Mouse (Mus musculus): ENCODE data around the gene Tnfsfm13. TPM values are rescaled to one million over a fixed set of nuclear protein-coding genes. Genes with fewer than 3 reads are reported as not detected.
A peak's percentile ranks its signal among the peaks of the same experiment; 100 is the strongest.

Gene Tnfsfm13
- polyA plus RNA-seq, 1 experiment from 2014 or later = 1.0 TPM

DNA sequence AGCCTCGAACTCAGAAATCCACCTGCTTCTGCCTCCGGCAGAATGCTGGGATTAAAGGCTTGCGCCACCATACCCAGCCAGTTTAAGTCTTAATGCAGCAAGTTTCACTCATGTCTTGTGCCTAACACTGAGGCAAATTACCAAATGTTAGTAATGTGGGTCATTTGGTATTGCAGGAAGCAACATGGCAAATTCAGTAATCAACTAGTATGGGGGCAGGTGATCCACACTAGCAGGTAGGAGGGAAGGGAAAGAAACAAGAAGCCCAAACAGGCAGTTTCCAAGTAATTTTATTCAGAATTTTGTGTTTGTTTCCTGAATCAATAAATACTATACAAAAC is 29.3 kb downstream of the Tnfsfm13 start:
- H3K27ac ChIP-seq (replicated peaks) = no peak overlapping the region
- WGBS = 83% methylated on average over 3 of the region's 3 CpGs
- no peaks in the 10 kb centered on the region for H3K27me3 ChIP-seq
- H3K4me2 ChIP-seq (replicated peaks) = no peak overlapping the region
- H3K9me3 ChIP-seq = no peaks in the 10 kb centered on the region
- no peak overlapping the region for H3K4me3 ChIP-seq
- H3K36me3 ChIP-seq = peaks cover 64% of the 10 kb centered on the region
- H3K9ac ChIP-seq (replicated peaks) = no peak overlapping the region
- no peak for ATAC-seq (replicated peaks)
- peaks cover 32% of the 10 kb centered on the region for H3K4me1 ChIP-seq

DNA sequence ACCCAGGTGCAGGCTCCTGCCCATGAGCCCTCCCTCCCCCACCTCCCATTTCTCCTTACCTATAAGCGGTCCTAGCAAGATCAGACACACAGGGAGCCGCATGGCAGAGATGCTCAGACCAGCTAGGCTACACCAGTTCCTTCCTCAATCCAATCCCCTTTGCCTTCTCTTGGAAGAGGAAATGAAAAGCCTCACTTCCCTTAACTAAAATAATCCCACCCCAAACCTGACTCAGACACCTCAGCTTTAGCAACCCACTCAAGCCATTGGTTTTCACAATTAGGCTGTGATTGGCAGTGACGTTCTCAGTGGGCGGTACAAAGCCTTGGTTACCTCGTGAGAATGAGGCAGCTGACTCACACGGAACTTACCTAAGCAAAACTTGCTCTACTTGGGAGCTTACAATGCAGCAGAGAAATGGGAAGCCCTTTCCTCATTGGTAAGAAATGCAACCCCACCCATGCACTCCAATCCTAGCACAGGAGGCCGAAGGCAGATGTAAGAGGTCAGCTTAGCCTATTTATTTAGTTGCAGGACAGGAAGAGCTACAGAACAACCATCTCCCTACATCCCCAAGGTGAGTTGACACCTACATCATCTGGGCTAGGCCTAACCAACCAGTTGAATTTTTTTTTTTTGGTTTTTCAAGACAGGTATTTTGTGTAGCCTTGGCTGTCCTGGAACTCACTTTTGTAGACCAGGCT is 29.8 kb downstream of the Tnfsfm13 start, which contains the start of gene Cd68:
Gene Cd68, minus strand, starts transcription at position 193 of the 704 bp plus-strand sequence.
- 0 out of 2 replicates have a peak within 1 kb of the TSS, but pooled peaks have one; percentile 3 for H3K27ac ChIP-seq (replicated peaks)
- H3K9ac ChIP-seq (replicated peaks) = no peak within 1 kb of the TSS
- H3K4me2 ChIP-seq (replicated peaks) = no peak within 1 kb of the TSS
- 28% methylated on average over 7 of the region's 7 CpGs for WGBS
- no peak for ATAC-seq (replicated peaks)
- no peaks in the 10 kb centered on the region for H3K9me3 ChIP-seq
- no peak within 1 kb of the TSS for H3K4me3 ChIP-seq
- H3K4me1 ChIP-seq = peaks cover 37% of the 10 kb centered on the region
- no peaks in the 10 kb centered on the region for H3K27me3 ChIP-seq
- H3K36me3 ChIP-seq = peaks cover 64% of the 10 kb centered on the region

DNA sequence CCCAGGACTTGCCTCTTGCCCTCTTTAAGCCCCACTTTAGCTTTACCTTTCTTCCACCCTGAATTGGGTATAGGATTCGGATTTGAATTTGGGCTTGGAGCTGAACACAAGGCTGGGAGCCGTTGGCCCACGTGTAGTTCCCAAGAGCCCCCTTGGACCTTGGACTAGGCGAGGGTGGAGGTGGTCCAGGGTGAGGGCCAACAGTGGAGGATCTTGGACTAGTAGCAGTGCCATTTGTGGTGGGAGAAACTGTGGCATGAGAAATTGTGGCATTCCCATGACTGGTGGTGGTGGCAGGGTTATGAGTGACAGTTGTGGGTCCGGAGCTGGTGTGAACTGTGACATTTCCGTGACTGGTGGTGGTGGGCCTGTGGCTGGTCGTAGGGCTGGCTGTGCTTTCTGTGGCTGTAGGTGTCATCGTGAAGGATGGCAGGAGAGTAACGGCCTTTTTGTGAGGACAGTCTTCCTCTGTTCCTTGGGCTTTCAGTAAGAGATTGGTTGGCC is 30.4 kb downstream of the Tnfsfm13 start:
- 0 out of 2 replicates have a peak overlapping the region, but pooled peaks have one; percentile 3 for H3K27ac ChIP-seq (replicated peaks)

DNA sequence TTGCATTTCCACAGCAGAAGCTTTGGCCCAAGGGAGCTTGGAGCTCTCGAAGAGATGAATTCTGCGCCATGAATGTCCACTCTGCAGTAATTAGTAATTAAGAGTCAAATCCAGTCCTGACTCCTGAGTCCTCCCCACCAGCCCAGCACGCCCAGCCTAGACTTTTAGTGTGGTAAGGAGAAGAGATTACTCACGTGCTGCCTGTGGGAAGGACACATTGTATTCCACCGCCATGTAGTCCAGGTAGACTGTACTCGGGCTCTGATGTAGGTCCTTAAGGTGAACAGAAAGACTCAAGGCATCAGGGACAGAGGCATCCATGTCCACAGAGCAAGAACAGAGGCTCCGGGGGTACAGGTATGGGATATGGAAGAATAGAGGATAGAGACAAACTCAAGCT is 31.1 kb downstream of the Tnfsfm13 start:
- Histone ChIP-seq H3K27me3 (no peaks in the 10 kb centered on the region), H3K4me3 (no peak overlapping the region), H3K27ac (replicated peaks) (no peak overlapping the region), H3K4me2 (replicated peaks) (no peak overlapping the region), H3K36me3 (peaks cover 58% of the 10 kb centered on the region), H3K4me1 (peaks cover 31% of the 10 kb centered on the region), H3K9ac (replicated peaks) (no peak overlapping the region), H3K9me3 (no peaks in the 10 kb centered on the region)
- 91% methylated on average over 7 of the region's 7 CpGs for WGBS
- ATAC-seq (replicated peaks) = no peak

More for the DNA sequence above, 30.4 kb downstream of the Tnfsfm13 start:
- ATAC-seq (replicated peaks) = no peak
- H3K27me3 ChIP-seq = no peaks in the 10 kb centered on the region
- H3K4me3 ChIP-seq = no peak overlapping the region
- 72% methylated on average over 9 of the region's 9 CpGs for WGBS
- no peak overlapping the region for H3K4me2 ChIP-seq (replicated peaks)
- peaks cover 38% of the 10 kb centered on the region for H3K4me1 ChIP-seq
- peaks cover 64% of the 10 kb centered on the region for H3K36me3 ChIP-seq
- H3K9ac ChIP-seq (replicated peaks) = no peak overlapping the region
- no peaks in the 10 kb centered on the region for H3K9me3 ChIP-seq

DNA sequence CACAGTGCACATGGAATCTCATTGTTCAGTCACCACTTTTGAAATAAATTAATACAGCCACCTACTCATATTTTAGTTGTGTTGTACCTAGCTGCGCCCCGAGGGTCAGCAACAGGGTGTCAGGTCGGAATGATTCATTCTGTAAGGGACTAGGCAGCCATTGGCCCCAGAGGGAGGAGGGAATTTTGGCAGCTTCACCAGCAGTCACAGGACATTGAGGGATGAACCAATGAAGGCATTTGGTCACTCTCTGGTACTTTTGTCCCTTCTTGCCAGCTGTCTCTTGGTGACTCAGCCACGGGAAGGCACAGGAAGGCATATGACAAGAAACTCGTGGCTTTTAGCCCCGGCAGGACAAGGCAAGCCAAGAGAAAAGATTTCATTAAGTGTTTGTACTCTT is 32.1 kb downstream of the Tnfsfm13 start:
- ATAC-seq (replicated peaks) = no peak
- H3K9me3 ChIP-seq = no peaks in the 10 kb centered on the region
- H3K4me2 ChIP-seq (replicated peaks) = no peak overlapping the region
- H3K27me3 ChIP-seq = no peaks in the 10 kb centered on the region
- H3K4me1 ChIP-seq = peaks cover 22% of the 10 kb centered on the region
- H3K9ac ChIP-seq (replicated peaks) = no peak overlapping the region
- no peak overlapping the region for H3K4me3 ChIP-seq
- peak overlapping the region; percentile 96; the same call in 1 of the 2 replicates for H3K27ac ChIP-seq (replicated peaks)
- WGBS = 86% methylated on average over 6 of the region's 6 CpGs
- H3K36me3 ChIP-seq = peaks cover 52% of the 10 kb centered on the region

DNA sequence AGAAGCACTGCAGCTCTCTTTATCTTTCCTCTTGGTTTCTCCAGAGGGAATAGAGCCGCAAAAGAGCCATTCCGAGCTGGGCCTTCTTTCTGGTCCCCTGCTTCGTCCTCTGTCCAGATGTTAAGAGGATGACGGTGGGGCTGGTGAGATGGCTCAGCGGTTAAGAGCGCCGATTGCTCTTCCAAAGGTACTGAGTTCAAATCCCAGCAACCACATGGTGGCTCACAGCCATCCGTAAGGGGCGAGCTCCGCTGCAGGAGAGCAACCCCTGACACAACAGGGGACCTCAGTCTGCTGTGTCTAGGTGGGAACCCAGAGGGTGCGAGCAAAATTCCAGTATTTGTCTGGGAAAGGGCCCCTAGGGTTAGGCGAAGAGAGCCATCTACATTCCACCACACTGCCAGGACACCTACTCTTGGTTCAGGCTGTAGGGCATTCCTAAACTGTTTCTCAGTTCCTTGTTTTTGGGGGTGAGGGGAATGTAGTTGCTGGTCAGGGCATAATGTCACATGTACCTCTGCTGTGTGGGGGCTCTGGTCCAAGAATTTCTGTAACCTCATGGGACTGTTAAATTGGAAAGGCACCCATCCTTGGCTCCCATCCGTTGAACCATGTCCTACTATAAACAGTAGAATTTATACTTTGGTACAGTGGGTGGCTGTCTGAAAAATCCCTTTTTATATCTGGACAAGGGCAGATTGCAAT is 32.8 kb downstream of the Tnfsfm13 start:
- ATAC-seq (replicated peaks) = peak; percentile 28
- H3K9ac ChIP-seq (replicated peaks) = peak overlapping the region; percentile 66
- peak overlapping the region; percentile 58 for H3K4me2 ChIP-seq (replicated peaks)
- H3K27me3 ChIP-seq = no peaks in the 10 kb centered on the region
- H3K36me3 ChIP-seq = peaks cover 52% of the 10 kb centered on the region
- WGBS = 72% methylated on average over 13 of the region's 13 CpGs
- H3K9me3 ChIP-seq = no peaks in the 10 kb centered on the region
- peak overlapping the region; percentile 96 for H3K27ac ChIP-seq (replicated peaks)
- peaks cover 20% of the 10 kb centered on the region for H3K4me1 ChIP-seq
- peak overlapping the region; percentile 66 for H3K4me3 ChIP-seq

DNA sequence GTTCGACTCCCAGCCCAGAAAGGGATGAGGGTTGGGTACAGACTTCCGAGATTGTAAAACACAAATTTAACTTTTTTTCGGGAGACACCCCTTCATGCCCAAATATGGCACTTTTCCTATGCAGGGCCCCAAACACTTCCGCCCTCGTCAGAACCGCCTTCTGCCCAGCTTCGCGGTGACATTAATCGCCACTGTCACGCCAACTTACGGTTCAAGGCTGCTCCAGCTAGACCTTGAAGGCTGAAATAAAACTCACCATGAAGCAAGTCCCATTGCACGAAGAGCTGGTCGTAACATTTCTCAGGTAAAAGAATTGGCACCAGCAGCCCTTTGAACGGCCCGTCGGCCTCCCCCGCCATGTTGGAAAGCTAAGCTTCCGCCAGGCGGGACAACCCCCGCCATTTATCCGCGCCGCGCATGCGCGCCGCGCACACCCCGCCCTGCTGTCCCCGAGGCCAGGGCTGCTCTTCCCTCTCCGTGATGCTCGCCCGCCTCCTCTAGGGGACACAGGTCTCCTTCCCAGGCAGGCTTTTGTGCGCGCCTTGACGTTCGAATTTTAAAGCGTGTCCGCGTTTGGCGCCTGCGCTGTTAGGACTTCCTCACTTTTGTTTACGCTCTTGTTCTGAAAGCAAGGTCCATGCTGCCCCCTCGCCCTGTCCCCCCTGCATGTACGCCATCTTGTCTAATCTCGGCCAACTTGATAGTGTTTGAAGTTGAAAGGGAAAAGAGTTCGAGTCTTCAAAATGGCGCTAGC is 33.5 kb downstream of the Tnfsfm13 start, which contains the start of gene Mpdu1:
Gene Mpdu1, minus strand, starts transcription at position 430 of the 754 bp plus-strand sequence.
- ATAC-seq (replicated peaks) = peak; percentile 96
- WGBS = under 1% methylated on average over 48 of the region's 48 CpGs
- Histone ChIP-seq H3K36me3 (peaks cover 52% of the 10 kb centered on the region), H3K9me3 (no peaks in the 10 kb centered on the region), H3K27me3 (no peaks in the 10 kb centered on the region), H3K9ac (replicated peaks) (peak within 1 kb of the TSS; percentile 66), H3K27ac (replicated peaks) (peak within 1 kb of the TSS; percentile 96), H3K4me1 (peaks cover 20% of the 10 kb centered on the region), H3K4me2 (replicated peaks) (peak within 1 kb of the TSS; percentile 58), H3K4me3 (peak within 1 kb of the TSS; percentile 66)

DNA sequence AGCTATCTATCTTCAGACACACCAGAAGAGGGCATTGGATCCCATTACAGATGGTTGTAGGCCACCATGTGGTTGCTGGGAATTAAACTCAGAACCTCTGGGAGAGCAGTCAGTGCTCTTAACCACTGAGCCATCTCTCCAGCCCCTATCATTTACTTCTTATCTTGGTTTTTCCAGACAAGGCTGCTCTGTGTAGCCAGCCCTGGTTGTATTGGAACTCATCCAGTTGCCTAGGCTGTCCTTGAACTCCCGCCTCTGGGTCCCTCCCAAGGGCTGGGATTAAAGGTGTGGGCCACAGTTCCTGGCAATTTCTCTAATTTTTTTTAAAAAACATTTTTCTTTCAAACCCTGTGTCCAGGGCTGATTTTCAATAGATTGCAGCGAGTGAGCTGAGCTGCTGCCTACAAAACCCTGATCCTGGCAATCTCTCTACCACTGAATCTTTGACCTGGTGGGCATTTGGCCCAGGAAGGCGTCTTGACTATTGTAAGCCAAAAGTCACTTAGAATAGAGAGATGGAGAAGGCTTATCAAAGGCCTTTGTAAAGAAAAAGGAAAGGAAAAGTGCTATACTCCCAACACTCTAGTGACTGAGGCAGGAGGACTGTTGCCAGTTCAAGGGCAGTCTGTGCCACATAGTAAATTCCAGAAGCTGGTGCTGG is 34.5 kb downstream of the Tnfsfm13 start:
- ATAC-seq (replicated peaks) = no peak
- Histone ChIP-seq H3K27me3 (no peaks in the 10 kb centered on the region), H3K4me3 (peak overlapping the region; percentile 66), H3K4me1 (peaks cover 23% of the 10 kb centered on the region), H3K9ac (replicated peaks) (peak overlapping the region; percentile 66), H3K4me2 (replicated peaks) (peak overlapping the region; percentile 58), H3K9me3 (no peaks in the 10 kb centered on the region), H3K36me3 (peaks cover 55% of the 10 kb centered on the region), H3K27ac (replicated peaks) (peak overlapping the region; percentile 96)
- 77% methylated on average over 3 of the region's 3 CpGs for WGBS

DNA sequence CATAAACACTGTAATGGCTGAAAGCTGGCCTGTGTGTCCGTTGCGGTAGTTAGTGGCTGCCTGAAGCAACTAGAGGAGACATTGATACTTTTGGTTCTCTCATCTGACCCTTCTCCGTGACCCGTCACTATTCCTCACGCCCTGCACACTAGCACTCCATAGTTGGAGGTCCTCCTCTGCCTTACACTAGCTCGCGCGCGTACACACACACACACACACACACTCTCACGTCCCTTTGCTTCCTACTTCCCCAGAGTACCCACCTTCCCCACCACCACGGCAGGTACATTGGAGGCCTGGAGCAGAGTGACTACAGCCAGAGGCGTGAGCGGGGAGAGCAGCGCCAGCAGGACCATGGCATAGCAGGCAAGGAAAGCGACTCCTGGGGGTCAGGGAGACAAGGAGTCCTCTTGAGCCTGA is 38.4 kb downstream of the Tnfsfm13 start:
- Histone ChIP-seq H3K27ac (replicated peaks) (no peak overlapping the region), H3K36me3 (peaks cover 40% of the 10 kb centered on the region)

DNA sequence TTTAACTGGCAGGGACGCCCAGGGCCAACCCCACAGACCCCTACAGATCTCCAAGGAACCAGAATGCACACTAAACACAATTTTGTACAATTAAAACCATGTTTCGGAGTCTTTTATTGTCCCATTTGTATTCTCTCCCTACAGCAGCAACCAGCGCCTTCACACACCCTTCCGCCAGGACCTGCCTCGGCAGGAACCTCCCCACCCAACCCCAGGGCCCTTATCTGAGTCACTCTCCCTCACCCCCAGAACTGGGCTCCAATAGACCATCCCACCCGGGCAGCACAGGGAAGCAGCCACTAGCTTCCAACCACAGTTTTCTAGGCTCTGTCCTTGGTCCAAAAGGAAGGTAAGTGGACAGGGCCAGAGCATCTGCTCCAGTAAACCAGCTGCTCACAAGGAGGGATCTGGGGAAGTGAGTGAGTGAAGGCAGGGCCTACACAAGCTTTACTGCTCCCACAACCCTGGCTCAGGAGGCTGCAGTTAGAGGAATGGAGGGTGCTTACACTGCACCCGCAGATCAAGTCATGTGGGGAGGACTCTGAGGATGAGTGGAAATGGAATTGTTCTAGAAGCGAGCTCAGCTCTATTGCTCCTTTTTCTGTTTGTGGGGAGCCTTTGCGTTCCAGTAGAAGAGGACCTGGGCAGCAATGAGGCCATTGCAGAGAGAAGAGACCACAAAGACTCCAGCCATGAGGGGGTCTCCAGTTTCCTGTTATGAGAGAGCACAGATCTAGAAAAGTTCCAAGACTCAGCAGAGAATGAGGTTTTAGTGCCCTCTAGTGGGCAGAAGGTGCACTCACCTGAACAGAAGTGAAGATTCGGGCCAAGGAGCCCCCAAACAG is 39.1 kb downstream of the Tnfsfm13 start:
- Histone ChIP-seq H3K27me3 (no peaks in the 10 kb centered on the region), H3K4me1 (peaks cover 23% of the 10 kb centered on the region), H3K36me3 (peaks cover 47% of the 10 kb centered on the region), H3K4me2 (replicated peaks) (no peak overlapping the region), H3K4me3 (no peak overlapping the region), H3K9ac (replicated peaks) (no peak overlapping the region), H3K9me3 (no peaks in the 10 kb centered on the region), H3K27ac (replicated peaks) (no peak overlapping the region)
- ATAC-seq (replicated peaks) = no peak
- WGBS = 82% methylated on average over 10 of the region's 10 CpGs

More for the DNA sequence above, 38.4 kb downstream of the Tnfsfm13 start:
- Histone ChIP-seq H3K9ac (replicated peaks) (no peak overlapping the region), H3K4me2 (replicated peaks) (no peak overlapping the region), H3K4me1 (peaks cover 23% of the 10 kb centered on the region), H3K27me3 (no peaks in the 10 kb centered on the region), H3K9me3 (no peaks in the 10 kb centered on the region), H3K4me3 (no peak overlapping the region)
- ATAC-seq (replicated peaks) = no peak
- 81% methylated on average over 15 of the region's 15 CpGs for WGBS

DNA sequence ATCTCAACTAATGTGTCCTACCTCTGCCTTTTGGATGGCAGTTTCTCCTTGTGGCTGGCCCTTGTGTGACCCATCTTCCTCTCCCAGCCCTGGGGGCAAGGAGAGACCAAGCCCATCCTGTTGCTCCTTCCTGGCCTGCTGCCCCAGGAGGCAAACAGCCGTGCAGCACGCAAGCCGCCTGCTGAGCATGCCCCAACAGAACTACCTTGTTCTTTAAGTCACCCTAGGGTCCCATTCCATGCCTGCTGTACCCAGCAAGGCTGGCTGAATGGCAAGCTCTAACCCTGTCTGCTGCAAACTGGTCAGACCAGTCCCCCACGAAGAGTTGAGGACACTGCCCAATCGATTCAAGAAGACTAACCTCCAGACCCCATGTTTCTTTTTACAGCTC is 39.8 kb downstream of the Tnfsfm13 start:
- Histone ChIP-seq H3K27ac (replicated peaks) (no peak overlapping the region), H3K27me3 (no peaks in the 10 kb centered on the region), H3K9me3 (no peaks in the 10 kb centered on the region), H3K9ac (replicated peaks) (no peak overlapping the region), H3K4me1 (peaks cover 15% of the 10 kb centered on the region), H3K4me3 (no peak overlapping the region), H3K4me2 (replicated peaks) (no peak overlapping the region), H3K36me3 (peaks cover 55% of the 10 kb centered on the region)
- 0 out of 2 replicates have a peak, but pooled peaks have one; percentile 4 for ATAC-seq (replicated peaks)
- 91% methylated on average over 5 of the region's 5 CpGs for WGBS

All from forebrain, embryonic 15.5 days (tissue).